Mouse (Mus musculus) hindbrain, postnatal 0 days (tissue): ENCODE measurements at regions not wholly inside any gene's neighbourhood (a gene's known extent, or its start where the extent isn't known, plus 50 kb on each side); places are given as distances from the start of the nearest gene placed in this dataset.
A peak's percentile ranks its signal among the peaks of the same experiment; 100 is the strongest.

Experiments used
- ATAC-seq: fragments of 200-750 bp; cut with Nextera tagmentation; 2 replicates; pipeline ENCODE4 v1.8.0; 2017; ENCODE audit warnings: mild to moderate bottlenecking, moderate TSS enrichment, moderate library complexity
- DNase-seq: peaks from one replicate; pipeline ENCODE4 v3.0.0-alpha.2; 2015; ENCODE audit warnings: low spot score
- H3K27ac ChIP-seq: fragments of 300-500 bp; sonication (generic); 2 replicates; pipeline ENCODE4 v1.5.1; 2014; ENCODE audit warnings: mild to moderate bottlenecking
- H3K27me3 ChIP-seq: fragments of 300-500 bp; sonication (generic); 2 replicates; pipeline ENCODE4 v1.6.1; 2014; ENCODE audit warnings: low read length, mixed read lengths; ENCODE audit not compliant: insufficient read depth
- H3K36me3 ChIP-seq: fragments of 300-500 bp; sonication (generic); 2 replicates; pipeline ENCODE4 v1.6.1; 2014; ENCODE audit warnings: low read length, mixed read lengths; ENCODE audit not compliant: insufficient read depth
- H3K4me1 ChIP-seq: fragments of 300-500 bp; sonication (generic); 2 replicates; pipeline ENCODE4 v1.6.1; 2014; ENCODE audit warnings: antibody characterized with exemption, low read length, mixed read lengths; ENCODE audit not compliant: insufficient read depth
- H3K4me2 ChIP-seq: fragments of 300-500 bp; sonication (generic); 2 replicates; pipeline ENCODE4 v1.6.1; 2014; ENCODE audit warnings: low read depth, mild to moderate bottlenecking, low read length, moderate library complexity, mixed read lengths
- H3K4me3 ChIP-seq: fragments of 300-500 bp; sonication (generic); 2 replicates; pipeline ENCODE4 v1.5.1; 2014; ENCODE audit warnings: low read length
- H3K9ac ChIP-seq: fragments of 300-500 bp; sonication (generic); replicated peaks from 2 replicates; pipeline ENCODE4 v1.6.1; 2014; ENCODE audit warnings: mild to moderate bottlenecking, low read length, moderate library complexity, mixed read lengths
- H3K9me3 ChIP-seq: fragments of 300-500 bp; sonication (generic); 2 replicates; pipeline ENCODE4 v1.6.1; 2016; ENCODE audit warnings: low read length, mixed read lengths
- CTCF ChIP-seq: IDR thresholded peaks from 2 replicates; pipeline ENCODE4 v1.5.1; 2016; ENCODE audit warnings: antibody characterized with exemption, control low read depth, low read depth
- WGBS: fragments of 180-500 bp; shearing (Covaris S2); extraction: QIAGEN DNeasy Blood & Tissue Kit; methylation state at CpG from one replicate; pipeline ENCODE4 v1.1.7; 2014; 5-methylcytosine and 5-hydroxymethylcytosine counted together

DNA sequence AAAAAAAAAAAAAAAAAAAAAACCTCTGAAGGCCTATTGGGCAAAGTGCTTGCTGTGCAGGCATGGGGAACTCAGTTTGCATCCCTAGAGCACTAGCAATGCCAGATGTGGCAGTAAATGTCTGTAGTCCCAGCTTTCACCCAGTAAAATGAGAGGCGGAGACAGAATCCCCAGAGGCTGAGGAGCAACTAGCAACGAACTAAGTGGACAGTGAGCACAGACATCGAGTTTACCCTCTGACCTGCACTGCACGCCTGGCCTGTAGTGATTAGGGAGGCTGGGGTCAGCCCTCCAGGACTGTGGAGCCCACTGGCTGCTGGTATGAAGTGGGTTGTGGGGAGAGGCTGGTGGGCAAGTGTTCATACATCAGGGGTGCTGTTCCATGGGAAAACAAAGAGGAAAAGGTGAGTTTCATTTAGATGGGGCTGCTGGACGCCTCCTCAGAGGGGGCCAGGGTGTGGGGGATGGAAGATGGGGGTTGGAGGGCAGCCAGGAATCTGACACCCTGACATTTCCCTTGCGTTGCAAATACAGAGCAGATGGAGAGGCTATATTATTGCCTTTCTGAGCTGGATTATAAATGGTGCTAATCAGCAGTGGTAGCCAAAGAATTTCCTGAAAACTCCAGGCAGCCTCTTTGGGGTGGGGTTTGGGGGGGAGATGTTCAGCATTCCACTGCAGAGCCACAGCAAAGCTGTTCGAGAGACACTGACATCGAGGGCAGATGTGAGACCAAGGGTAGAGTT lies 109.0 kb downstream of the Nxnl2 start:
- no peak overlapping the region for H3K27ac ChIP-seq
- H3K9ac ChIP-seq = no peak overlapping the region
- H3K27me3 ChIP-seq = no peaks in the 10 kb centered on the region
- no peak overlapping the region for H3K4me2 ChIP-seq
- H3K36me3 ChIP-seq = no peaks in the 10 kb centered on the region
- no peak overlapping the region for H3K4me3 ChIP-seq
- no peak for DNase-seq
- ATAC-seq = peak; percentile 22; the same call in 1 of the 2 replicates
- no peaks in the 10 kb centered on the region for H3K4me1 ChIP-seq
- no peaks in the 10 kb centered on the region for H3K9me3 ChIP-seq
- 32% methylated on average over 8 of the region's 8 CpGs for WGBS
- no peak for TF ChIP-seq CTCF

DNA sequence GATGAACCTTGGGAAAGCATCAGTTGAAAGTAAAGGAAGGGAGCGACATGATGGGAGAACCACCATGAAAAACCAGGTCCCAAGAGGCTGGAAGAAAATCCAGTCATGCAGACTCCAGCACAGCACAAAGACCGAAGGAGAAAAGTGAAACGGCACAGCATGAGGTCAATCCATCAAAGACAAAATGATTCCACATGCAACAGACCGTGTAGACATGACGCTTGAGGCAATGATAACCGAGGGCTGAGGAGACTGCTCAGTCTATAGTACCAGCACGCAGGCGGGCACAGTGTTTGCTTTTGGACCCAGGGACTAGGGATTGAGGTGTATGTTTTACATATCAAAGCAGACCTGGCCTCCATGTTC lies 109.5 kb downstream of the Nxnl2 start:
- Histone ChIP-seq H3K4me2 (no peak overlapping the region), H3K27ac (no peak overlapping the region), H3K4me1 (no peaks in the 10 kb centered on the region), H3K27me3 (no peaks in the 10 kb centered on the region), H3K4me3 (no peak overlapping the region), H3K9me3 (no peaks in the 10 kb centered on the region), H3K9ac (no peak overlapping the region), H3K36me3 (no peaks in the 10 kb centered on the region)
- peak; percentile 38; the same call in 1 of the 2 replicates for ATAC-seq
- 35% methylated on average over 8 of the region's 8 CpGs for WGBS
- DNase-seq = peak; percentile 11
- no peak for TF ChIP-seq CTCF

DNA sequence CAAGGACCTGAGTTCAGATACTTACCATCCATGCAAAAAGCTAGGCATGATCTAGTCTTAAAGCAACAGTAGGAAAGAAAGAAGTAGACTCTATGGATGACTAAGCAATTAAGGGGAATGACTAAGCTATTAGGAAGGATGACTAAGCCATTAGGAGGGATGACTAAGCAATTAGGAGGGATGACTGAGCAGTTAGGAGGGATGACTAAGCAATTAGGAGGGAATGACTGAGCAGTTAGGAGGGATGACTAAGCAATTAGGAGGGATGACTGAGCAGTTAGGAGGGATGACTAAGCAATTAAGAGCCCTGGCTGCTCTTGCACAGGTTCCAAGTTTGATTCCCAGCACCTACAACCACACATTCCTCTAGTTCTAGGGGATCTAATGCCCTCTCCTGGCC lies 113.9 kb downstream of the Nxnl2 start:
- no peaks in the 10 kb centered on the region for H3K9me3 ChIP-seq
- H3K4me3 ChIP-seq = no peak overlapping the region
- no peak overlapping the region for H3K4me2 ChIP-seq
- no peak overlapping the region for H3K27ac ChIP-seq
- TF ChIP-seq CTCF = no peak
- no peaks in the 10 kb centered on the region for H3K27me3 ChIP-seq
- DNase-seq (no peak), ATAC-seq (no peak)
- H3K36me3 ChIP-seq = no peaks in the 10 kb centered on the region
- no peak overlapping the region for H3K9ac ChIP-seq
- no peaks in the 10 kb centered on the region for H3K4me1 ChIP-seq

DNA sequence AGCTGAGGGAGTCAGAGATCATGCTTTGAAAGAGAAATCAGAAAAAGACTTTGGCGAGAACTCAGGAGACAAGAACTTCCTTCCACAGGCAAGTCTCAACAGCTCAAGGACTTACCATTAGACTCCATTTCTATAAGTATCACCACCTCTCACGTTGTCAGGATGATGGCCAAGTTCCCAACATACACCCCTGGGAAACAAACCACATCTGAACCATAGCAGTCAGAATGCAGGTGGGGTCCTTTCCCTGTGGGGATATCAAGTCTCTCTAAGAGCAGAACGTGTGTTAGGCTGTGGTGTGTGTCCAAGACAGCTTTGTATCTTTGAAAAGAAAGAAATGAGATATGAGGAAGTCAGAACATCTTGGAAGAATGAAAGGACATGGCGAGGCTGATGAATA lies 118.6 kb downstream of the Nxnl2 start:
- Histone ChIP-seq H3K36me3 (no peaks in the 10 kb centered on the region), H3K4me2 (no peak overlapping the region), H3K4me1 (no peaks in the 10 kb centered on the region), H3K27ac (no peak overlapping the region; the same call in 1 of the 2 replicates), H3K9me3 (no peaks in the 10 kb centered on the region), H3K9ac (no peak overlapping the region), H3K27me3 (no peaks in the 10 kb centered on the region), H3K4me3 (no peak overlapping the region)
- TF ChIP-seq CTCF = no peak
- DNase-seq (no peak), ATAC-seq (no peak)
- 73% methylated on average over 4 of the region's 4 CpGs for WGBS

GRCm38 (mm10) chr13:51290021-51290424 lies 118.4 kb upstream of the S1pr3 start:
- WGBS = 56% methylated on average over 7 of the region's 7 CpGs
- Histone ChIP-seq H3K9ac (no peak overlapping the region), H3K27me3 (no peaks in the 10 kb centered on the region), H3K27ac (peak overlapping the region; percentile 76), H3K4me3 (no peak overlapping the region), H3K4me1 (no peaks in the 10 kb centered on the region), H3K36me3 (no peaks in the 10 kb centered on the region), H3K4me2 (no peak overlapping the region), H3K9me3 (no peaks in the 10 kb centered on the region)
- peak; percentile 69 for ATAC-seq
- peak; percentile 53 for DNase-seq
- no peak for TF ChIP-seq CTCF

DNA sequence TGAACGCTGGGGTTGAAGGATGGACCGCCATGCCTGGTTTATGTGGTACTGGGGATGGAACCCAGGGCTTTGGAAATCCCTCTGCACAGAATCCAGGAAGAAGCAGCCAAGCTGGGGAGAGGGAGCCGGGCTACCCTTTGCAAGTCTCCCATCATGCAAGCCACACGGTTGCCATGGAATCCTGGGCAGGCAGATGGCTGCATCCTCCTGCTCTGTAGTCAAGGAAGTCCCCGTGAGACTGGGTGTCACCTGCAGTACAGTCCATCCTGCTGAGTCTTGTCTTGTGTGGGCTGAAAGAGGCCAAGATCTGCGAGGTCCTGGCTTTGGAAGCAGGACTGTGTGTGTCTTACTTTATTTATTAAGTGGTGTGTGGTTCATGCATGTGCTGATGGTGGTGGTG lies 117.5 kb upstream of the S1pr3 start:
- H3K9me3 ChIP-seq = no peaks in the 10 kb centered on the region
- no peaks in the 10 kb centered on the region for H3K4me1 ChIP-seq
- no peak overlapping the region for H3K27ac ChIP-seq
- ATAC-seq = no peak
- H3K4me3 ChIP-seq = no peak overlapping the region
- WGBS = 66% methylated on average over 6 of the region's 6 CpGs
- H3K4me2 ChIP-seq = no peak overlapping the region
- H3K36me3 ChIP-seq = no peaks in the 10 kb centered on the region
- no peak overlapping the region for H3K9ac ChIP-seq
- no peak for DNase-seq
- no peaks in the 10 kb centered on the region for H3K27me3 ChIP-seq
- no peak for TF ChIP-seq CTCF

- no peak for TF ChIP-seq CTCF
- ATAC-seq (no peak), DNase-seq (no peak)
- no peaks in the 10 kb centered on the region for H3K36me3 ChIP-seq
- H3K4me2 ChIP-seq = no peak overlapping the region
- no peaks in the 10 kb centered on the region for H3K27me3 ChIP-seq
- no peak overlapping the region for H3K27ac ChIP-seq
- 86% methylated on average over 4 of the region's 4 CpGs for WGBS
- no peaks in the 10 kb centered on the region for H3K4me1 ChIP-seq
- H3K4me3 ChIP-seq = no peak overlapping the region
- H3K9me3 ChIP-seq = no peaks in the 10 kb centered on the region
- no peak overlapping the region for H3K9ac ChIP-seq
Measured at GRCm38 (mm10) chr13:51293047-51293446, 115.4 kb upstream of the S1pr3 start.
